Mouse (Mus musculus) NIH3T3 (cell line): ENCODE results near the gene Mog.

Experiments used
- DNase-seq: peaks from one replicate; pipeline ENCODE4 v3.0.0-alpha.2; 2012; ENCODE audit warnings: low read depth

The Mog gene

DNA sequence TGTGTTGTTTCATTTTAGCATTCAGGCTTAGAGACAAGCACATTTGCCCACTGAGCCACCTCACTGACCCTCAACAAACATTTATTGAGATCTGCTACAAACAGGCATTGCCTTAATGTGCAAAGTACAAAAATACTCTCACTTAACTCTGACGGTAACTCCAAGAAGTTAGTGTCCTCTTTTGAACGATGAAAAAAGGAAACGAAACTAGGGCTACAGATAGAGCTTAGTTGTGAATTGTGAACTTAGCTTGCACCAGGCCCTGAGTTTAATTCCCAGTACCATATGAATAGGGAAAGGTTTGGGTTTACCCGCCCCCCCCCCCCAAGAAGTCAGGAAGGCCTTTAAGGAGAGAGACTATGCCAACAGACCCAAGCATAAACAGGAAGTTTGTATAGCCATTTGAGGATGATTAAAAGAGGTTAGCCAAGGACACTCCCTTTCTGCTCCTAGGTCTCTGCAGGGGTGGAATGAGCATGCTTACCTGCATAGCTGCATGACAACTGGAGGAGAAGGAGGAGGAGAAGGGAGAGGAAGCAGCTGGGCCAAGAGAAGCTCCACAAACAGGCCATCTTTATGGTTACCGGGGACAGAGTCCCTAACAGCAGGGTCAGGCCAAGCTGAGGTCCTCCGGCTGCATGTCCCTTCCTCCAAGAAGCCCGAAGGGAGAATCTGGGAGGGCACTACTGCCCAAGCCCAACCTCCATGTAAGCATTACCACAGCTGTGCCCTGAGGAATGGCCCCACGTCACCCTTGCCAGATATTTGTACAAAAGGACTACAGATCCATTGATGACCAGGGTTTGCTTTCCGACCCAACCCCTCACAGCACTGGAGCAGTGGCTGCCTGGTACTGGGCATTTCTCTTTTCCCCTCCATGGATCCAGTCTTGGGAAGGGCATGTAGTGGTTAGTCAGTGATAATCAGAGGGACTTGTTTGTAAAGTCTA is at the start of gene Mog:
TSS of gene Mog (minus strand) at position 771 of the 949 bp plus-strand sequence.
- no peak for DNase-seq

- DNase-seq, result no peak
Observed at GRCm38 (mm10) chr17:37072730-37073276, 49.6 kb upstream of the Mog start.

GRCm38 (mm10) chr17:37072080-37072729 is 49.0 kb upstream of the Mog start:
- no peak for DNase-seq

- peak; percentile 59 for DNase-seq
Observed at GRCm38 (mm10) chr17:37070121-37070520, 46.9 kb upstream of the Mog start.

DNA sequence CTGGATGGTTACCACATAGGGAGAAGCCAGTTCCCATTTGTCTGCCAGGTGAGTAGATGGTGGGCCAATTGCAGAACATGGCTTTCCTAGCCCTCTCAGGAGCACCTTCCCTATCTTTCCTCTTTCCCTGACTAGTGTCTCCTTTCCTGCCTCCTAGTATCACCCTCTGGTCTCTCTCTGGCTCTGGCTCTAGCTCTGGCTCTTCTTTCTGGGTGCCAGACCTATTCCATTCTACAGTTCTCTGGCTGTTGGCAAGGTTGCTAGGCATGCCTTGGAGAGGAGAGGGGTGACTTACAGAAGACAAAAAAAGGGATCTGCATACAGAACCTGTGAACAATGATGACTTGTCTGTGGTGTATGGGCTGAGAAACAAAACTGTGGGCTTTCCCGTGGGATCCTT is 44.7 kb upstream of the Mog start:
- no peak for DNase-seq

GRCm38 (mm10) chr17:37065993-37066392 is 42.8 kb upstream of the Mog start:
- no peak for DNase-seq

GRCm38 (mm10) chr17:37063686-37064495 is 40.7 kb upstream of the Mog start:
- DNase-seq, result no peak

DNA sequence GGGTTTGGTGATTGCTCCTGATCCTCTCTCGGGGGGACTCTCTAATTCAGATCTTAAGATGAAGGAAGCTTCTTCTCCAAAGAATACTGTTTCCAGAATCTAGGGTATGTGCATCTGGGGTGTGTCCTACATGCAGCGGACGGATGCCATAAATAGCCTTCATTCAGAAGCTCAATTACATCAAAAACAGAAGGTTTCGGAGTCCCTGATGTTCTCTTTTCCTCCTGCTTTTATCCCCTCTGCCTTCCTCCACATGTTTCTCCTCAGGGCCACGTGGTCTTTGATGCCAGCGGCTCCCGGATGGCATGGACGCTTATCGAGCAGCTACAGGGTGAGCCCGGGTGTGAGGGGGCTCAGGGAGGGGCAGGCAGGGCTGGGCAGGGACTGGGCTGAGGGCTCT is 39.9 kb upstream of the Mog start:
- DNase-seq, result no peak

DNA sequence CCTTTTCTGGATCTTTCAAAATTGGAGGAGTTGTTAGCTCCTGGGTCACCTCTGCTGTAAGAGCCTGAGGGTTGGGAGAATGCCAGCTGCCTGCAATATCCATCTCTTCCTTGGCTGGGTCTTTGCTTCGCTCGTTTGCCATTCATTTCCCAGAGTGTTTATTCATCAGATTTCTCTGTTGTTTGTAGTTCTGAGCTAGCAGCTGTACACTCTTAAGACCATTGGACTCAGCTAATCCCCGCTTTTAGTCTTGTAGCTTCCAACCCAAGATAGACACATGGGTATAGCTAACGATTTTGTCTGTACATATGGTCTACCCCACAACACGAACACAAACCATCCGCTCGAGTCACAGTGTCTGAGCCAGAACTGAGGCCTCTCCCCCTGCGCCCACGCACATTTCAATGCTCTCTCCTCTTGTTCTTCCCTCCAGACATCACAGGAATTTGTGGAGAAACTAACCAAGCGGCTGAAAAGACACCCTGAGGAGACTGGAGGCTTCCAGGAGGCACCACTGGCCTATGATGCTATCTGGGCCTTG is 39.0 kb upstream of the Mog start:
- DNase-seq, result peak; percentile 72

GRCm38 (mm10) chr17:37061435-37061834 is 38.2 kb upstream of the Mog start:
- peak; percentile 67 for DNase-seq

GRCm38 (mm10) chr17:37056957-37057356 is 33.8 kb upstream of the Mog start:
- DNase-seq, result no peak

DNA sequence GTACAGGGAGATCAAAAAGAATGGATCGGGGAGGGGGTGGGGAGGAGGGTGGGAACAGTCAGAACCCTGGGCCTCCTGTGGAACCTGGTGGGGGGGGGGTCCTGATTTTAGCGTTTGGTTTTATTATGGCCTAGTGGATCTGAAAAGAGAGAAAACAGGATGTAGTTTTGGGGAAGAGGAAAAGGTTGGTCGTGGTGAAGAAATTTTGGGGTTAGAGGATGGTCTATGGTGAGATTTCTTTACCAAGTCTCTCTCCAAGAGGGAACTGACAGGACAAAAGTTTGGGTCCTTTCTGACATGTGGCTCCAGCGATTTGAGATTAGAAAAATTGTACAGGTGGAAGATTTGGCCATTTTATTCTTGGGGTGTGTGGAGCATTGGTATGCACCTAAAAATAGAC is 28.5 kb upstream of the Mog start:
- no peak for DNase-seq

DNA sequence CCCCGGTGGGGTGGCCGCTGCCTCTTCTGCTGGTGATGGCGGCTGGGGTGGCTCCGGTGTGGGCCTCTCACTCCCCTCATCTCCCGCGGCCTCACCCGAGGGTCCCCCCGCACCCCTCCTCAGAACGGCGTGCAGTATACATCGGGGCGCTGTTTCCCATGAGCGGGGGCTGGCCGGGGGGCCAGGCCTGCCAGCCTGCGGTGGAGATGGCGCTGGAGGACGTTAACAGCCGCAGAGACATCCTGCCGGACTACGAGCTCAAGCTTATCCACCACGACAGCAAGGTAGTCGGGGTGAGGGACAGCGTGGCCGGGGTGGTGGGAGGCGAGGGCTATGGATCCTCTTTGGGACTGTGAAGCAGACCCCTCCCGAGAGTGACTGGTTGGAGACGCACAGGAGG is 27.7 kb upstream of the Mog start:
- peak; percentile 46 for DNase-seq

DNA sequence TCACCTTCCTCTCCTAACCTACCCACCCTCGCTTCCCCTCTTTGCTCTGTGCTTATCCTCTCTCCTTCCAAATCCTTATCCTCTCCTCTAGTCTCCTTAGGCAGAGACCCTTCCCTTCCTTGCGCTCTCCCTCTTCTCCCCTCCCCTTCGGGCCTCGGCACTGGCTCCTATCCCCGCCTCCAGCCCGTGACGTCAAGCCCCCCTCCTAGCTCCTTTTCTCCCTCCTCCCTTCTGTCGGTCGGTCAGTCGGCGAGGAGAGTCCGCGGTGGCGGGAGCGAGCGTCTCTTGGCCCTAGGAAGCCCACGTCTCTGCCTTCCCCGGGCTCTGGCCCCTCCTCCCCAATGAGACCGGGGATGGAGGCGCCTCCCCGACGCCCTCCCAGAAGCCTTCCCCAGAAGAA is 27.2 kb upstream of the Mog start:
- DNase-seq, result peak; percentile 93

DNA sequence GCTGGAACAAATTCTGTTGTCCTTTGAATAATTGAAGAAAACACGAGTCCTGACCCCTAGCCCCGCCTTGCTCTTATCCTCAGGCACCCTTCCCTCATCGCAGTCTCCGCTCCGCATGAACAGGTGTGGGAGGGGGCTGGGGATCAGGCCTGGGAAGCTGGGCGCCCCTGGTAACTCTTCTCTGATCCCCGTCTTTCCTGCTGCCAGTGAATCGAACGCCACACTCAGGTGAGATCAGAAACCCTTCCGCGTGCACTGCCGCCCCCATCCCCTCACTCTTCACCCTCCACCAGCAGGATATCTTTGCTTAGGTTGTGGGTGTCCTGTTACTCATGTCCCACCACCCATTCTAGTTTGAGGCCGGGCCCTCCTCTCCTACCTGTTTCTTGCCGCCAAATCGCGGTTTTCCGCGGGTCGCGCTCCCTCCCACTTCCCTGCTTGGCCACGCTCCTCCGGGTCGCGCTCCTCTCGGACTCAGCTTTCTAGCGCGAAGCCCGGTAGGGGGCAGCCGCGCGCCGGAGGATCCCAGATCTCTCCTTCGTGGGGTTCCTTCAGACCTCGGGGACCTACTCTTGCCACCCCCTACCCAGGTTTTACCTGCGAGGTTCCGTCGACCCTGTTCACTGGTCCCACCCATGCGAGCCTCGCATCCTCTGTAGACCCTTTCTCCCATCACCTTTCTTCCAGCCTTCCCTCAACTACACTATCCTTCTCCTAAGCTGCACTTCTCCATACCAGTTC is 26.5 kb upstream of the Mog start:
- peak; percentile 86 for DNase-seq

- DNase-seq, result no peak
Observed at GRCm38 (mm10) chr17:37048383-37048782, 25.2 kb upstream of the Mog start.

- DNase-seq, result peak; percentile 73
Observed at GRCm38 (mm10) chr17:37047981-37048380, 24.8 kb upstream of the Mog start.

DNA sequence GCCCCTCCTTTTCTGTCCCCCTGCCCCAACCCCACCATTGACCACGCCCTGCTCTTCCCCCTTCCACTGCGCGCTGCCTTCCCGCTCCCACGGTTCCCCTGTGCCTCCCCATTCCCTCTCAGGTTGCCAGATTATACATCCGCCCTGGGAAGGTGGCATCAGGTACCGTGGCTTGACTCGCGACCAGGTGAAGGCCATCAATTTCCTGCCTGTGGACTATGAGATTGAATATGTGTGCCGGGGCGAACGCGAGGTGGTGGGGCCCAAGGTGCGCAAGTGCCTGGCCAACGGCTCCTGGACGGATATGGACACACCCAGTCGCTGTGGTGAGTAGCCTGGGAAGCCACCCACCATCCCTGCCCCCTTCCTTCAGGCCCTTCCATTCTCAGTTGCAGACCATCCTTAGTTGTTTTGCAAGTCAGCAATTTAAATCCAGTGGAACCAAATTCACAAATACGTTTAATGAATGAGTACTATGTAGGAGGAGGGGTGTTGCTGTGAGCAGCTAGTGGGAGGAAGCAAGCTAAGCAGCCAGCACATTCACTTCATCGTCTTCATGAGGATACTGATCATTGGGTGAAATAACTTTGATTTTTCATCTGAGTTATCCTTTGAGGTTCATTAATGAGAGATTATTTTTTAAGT is 24.3 kb upstream of the Mog start:
- no peak for DNase-seq

- DNase-seq, result peak; percentile 83
Observed at GRCm38 (mm10) chr17:37046312-37047112, 23.3 kb upstream of the Mog start.
